Mouse (Mus musculus) stomach, embryonic 15.5 days (tissue): ENCODE results near the gene Taf1c. TPM values are rescaled to one million over a fixed set of nuclear protein-coding genes. Genes with fewer than 3 reads are reported as not detected.

Experiments
- ATAC-seq: fragments of 200-750 bp; cut with Nextera tagmentation; 2 replicates; pipeline ENCODE4 v1.8.0; 2017; ENCODE audit warnings: low read depth, moderate number of reproducible peaks, moderate TSS enrichment; ENCODE audit not compliant: insufficient read depth, low FRiP score
- H3K27ac ChIP-seq: fragments of 300-500 bp; sonication (generic); 2 replicates; pipeline ENCODE4 v1.5.1; 2015; ENCODE audit warnings: mild to moderate bottlenecking, inconsistent platforms
- H3K27me3 ChIP-seq: fragments of 300-500 bp; sonication (generic); replicated peaks from 2 replicates; pipeline ENCODE4 v1.6.1; 2015; ENCODE audit warnings: inconsistent platforms
- H3K36me3 ChIP-seq: fragments of 300-500 bp; sonication (generic); 2 replicates; pipeline ENCODE4 v1.6.1; 2015; ENCODE audit warnings: inconsistent platforms
- H3K4me1 ChIP-seq: fragments of 300-500 bp; sonication (generic); 2 replicates; pipeline ENCODE4 v1.6.1; 2015; ENCODE audit warnings: inconsistent platforms
- H3K4me2 ChIP-seq: fragments of 300-500 bp; sonication (generic); 2 replicates; pipeline ENCODE4 v1.6.1; 2015; ENCODE audit warnings: mild to moderate bottlenecking, inconsistent platforms
- H3K4me3 ChIP-seq: fragments of 300-500 bp; sonication (generic); replicated peaks from 2 replicates; pipeline ENCODE4 v1.5.1; 2015; ENCODE audit warnings: inconsistent platforms
- H3K9ac ChIP-seq: fragments of 300-500 bp; sonication (generic); 2 replicates; pipeline ENCODE4 v1.6.1; 2015; ENCODE audit warnings: inconsistent platforms
- H3K9me3 ChIP-seq: fragments of 300-500 bp; sonication (generic); 2 replicates; pipeline ENCODE4 v1.6.1; 2016; ENCODE audit warnings: inconsistent platforms
- WGBS: fragments of 180-500 bp; shearing (Covaris S2); methylation state at CpG from one replicate; pipeline ENCODE4 v1.1.7; 2015; 5-methylcytosine and 5-hydroxymethylcytosine counted together
- polyA plus RNA-seq: library from polyadenylated mRNA; unstranded; fragments of >200 nt; fragmentation: Nextera tagmentation; extraction: Ambion mirVana; gene quantifications from 2 replicates; pipeline ENCODE4 v1.2.1, GENCODE M21; 2015

Gene Taf1c
- polyA plus RNA-seq, 1 experiment from 2014 or later: 9.7 TPM

DNA sequence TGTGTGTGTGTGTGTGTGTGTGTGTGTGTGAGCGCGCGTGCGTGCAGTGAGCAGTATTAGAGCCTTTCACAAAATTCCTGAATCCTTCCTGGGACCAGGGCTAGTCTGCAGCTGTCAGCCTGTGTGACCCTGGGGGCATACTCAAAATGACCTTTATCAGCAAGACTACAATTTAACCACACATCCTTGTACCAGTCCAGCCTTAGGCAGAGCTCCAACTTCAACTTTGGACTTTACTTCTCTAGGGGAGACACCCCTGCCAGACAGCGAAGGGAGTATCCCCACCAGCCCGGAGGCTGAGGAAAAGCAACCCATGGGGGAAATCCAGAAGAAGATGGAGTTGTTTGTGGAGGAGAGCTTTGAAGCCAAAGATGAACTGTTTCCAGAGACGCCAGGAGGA lies 13.6 kb downstream of the Taf1c start:
- Histone ChIP-seq H3K27me3 (no peaks in the 10 kb centered on the region), H3K9me3 (no peaks in the 10 kb centered on the region), H3K9ac (no peak overlapping the region), H3K27ac (no peak overlapping the region), H3K4me1 (no peaks in the 10 kb centered on the region), H3K4me2 (no peak overlapping the region), H3K4me3 (no peak overlapping the region), H3K36me3 (no peaks in the 10 kb centered on the region)
- ATAC-seq: no peak
- 87% methylated on average over 7 of the region's 7 CpGs for WGBS

DNA sequence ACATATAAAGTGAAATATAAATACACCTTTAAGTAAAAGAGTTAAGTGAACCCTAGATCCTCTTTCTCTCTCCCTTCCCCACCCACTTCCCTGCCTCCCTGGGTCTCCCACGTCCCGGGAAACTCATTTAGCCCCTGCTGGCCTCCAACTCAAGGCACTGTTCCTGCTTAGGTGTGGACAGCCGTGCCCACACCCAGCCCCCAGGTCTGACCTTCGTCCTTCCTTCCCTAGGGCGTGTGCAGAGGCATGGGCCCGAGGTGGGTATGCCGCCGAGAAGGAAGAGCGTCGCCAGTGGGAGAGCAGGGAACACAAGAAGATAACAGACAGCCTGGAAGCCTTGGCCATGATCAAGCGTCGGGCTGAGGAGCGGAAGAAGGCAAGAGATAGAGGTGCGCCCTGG lies 14.7 kb downstream of the Taf1c start:
- 66% methylated on average over 14 of the region's 14 CpGs for WGBS
- H3K27ac ChIP-seq: no peak overlapping the region
- H3K36me3 ChIP-seq: no peaks in the 10 kb centered on the region
- no peak overlapping the region for H3K4me3 ChIP-seq
- ATAC-seq: peak; percentile 55
- H3K27me3 ChIP-seq: no peaks in the 10 kb centered on the region
- no peak overlapping the region for H3K4me2 ChIP-seq
- no peaks in the 10 kb centered on the region for H3K9me3 ChIP-seq
- H3K4me1 ChIP-seq: 0 out of 2 replicates have a peak, but pooled peaks cover 4% of the 10 kb centered on the region
- no peak overlapping the region for H3K9ac ChIP-seq

DNA sequence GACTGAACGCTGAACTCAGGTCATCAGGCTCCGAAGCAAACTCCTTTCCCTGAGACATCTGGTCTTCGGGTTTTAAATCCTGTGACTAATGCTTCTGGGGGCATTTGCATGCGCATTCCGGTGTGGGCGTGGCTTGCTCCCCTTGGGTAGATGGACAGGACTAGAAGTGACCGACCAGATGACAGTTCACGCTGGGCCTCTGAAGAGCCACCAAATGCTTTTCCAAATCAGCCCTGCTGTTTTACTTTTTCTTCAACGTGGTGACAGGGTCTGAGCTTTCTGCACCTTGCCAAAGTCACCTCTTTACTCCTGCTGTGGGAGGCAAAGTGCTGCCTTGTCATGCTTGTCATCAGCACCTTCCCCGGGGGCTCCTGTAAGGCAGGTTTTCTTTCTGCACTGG lies 16.2 kb downstream of the Taf1c start:
- H3K9me3 ChIP-seq: no peaks in the 10 kb centered on the region
- H3K9ac ChIP-seq: no peak overlapping the region
- H3K36me3 ChIP-seq: no peaks in the 10 kb centered on the region
- no peak for ATAC-seq
- H3K4me2 ChIP-seq: no peak overlapping the region
- H3K4me1 ChIP-seq: 0 out of 2 replicates have a peak, but pooled peaks cover 4% of the 10 kb centered on the region
- H3K4me3 ChIP-seq: no peak overlapping the region
- H3K27me3 ChIP-seq: no peaks in the 10 kb centered on the region
- 28% methylated on average over 10 of the region's 10 CpGs for WGBS
- no peak overlapping the region for H3K27ac ChIP-seq

DNA sequence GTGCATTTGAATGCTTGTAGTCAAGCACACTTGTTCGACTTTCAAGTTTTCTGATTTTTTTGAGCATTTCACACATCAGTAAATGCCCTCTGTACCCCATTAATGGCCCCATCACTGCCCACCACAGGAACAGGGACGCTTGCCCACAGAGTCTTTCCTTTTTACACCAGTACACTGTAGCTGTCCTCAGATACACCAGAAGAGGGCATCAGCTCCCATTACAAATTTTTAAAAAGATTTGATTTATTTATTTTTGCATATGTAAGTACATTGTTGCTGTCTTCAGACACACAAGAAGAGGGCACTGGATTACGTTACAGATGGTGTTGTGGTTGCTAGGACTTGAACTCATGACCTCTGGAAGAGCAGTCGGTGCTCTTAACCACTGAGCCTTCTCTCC lies 16.7 kb downstream of the Taf1c start:
- H3K4me2 ChIP-seq: no peak overlapping the region
- ATAC-seq: no peak
- H3K4me3 ChIP-seq: no peak overlapping the region
- H3K27ac ChIP-seq: no peak overlapping the region
- H3K9me3 ChIP-seq: no peaks in the 10 kb centered on the region
- H3K36me3 ChIP-seq: no peaks in the 10 kb centered on the region
- no peaks in the 10 kb centered on the region for H3K27me3 ChIP-seq
- no peak overlapping the region for H3K9ac ChIP-seq
- 0 out of 2 replicates have a peak, but pooled peaks cover 4% of the 10 kb centered on the region for H3K4me1 ChIP-seq
- 67% methylated on average over 4 of the region's 4 CpGs for WGBS

DNA sequence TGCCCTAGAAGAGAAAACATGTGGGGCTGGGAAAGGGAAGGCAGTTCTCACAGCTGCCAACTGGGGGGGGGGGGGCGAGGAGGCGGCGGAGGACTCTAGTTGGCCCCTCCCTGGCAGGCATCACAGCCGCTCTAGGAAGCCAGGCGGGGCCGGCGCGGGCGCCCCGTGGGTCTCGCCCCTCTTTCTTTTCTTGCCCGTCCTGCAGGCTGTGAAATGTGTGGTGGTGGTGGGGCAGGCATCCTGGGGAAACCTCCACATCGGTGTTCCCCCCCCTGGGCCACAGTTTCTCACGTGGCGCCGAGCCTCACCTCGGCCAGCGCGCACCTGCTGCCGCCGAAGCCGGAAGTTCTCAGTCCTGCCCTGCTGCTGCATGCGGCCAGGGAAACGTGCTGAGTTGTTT lies 19.1 kb downstream of the Taf1c start:
- H3K36me3 ChIP-seq: no peaks in the 10 kb centered on the region
- peak overlapping the region; percentile 34 for H3K4me3 ChIP-seq
- 14% methylated on average over 24 of the region's 24 CpGs for WGBS
- H3K4me2 ChIP-seq: peak overlapping the region; percentile 60
- H3K27ac ChIP-seq: no peak overlapping the region
- H3K4me1 ChIP-seq: 0 out of 2 replicates have a peak, but pooled peaks cover 4% of the 10 kb centered on the region
- peak overlapping the region; percentile 22; the same call in 1 of the 2 replicates for H3K9ac ChIP-seq
- H3K27me3 ChIP-seq: no peaks in the 10 kb centered on the region
- peak; percentile 57; the same call in 1 of the 2 replicates for ATAC-seq
- no peaks in the 10 kb centered on the region for H3K9me3 ChIP-seq

DNA sequence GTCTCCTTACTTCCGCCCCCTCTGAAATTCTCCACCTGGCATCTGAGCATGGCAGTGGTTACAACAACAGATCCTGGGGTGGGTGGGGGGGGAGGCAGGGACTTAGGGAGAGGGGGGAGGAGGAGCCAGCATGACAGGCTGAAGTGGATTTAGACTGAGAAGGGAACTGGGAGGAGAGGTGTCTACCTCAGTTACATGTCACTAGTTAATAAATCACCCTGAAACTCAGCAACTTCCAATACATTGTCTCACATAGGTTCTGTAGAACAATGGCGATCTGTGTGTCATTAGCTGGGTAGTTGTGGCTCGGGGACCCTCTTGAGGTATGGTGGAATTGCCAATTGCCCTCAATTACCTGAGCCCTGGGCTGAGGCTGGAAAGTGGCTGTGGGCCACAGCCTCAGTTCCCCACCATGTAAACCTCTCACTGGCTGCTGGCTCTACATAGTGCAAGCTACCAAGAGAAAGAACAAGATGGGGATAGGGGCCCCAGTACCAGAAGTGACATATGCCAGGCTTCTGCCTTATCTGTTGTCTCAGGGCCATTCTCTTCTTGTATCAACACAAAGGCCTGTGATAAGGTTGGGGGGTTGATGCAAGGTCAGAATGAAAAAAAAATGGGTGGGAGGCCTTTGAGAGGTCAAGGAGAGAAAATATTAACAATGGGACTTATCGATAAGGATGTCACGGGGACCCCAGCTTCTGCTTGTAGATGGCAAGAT lies 24.4 kb downstream of the Taf1c start:
- Histone ChIP-seq H3K27me3 (peaks cover 3% of the 10 kb centered on the region; the same call in 1 of the 2 replicates), H3K36me3 (no peaks in the 10 kb centered on the region), H3K27ac (no peak overlapping the region), H3K9ac (no peak overlapping the region), H3K9me3 (no peaks in the 10 kb centered on the region), H3K4me2 (no peak overlapping the region), H3K4me3 (no peak overlapping the region), H3K4me1 (peaks cover under 1% of the 10 kb centered on the region; the same call in 1 of the 2 replicates)
- no peak for ATAC-seq
- WGBS: 60% methylated on average over 5 of the region's 5 CpGs

DNA sequence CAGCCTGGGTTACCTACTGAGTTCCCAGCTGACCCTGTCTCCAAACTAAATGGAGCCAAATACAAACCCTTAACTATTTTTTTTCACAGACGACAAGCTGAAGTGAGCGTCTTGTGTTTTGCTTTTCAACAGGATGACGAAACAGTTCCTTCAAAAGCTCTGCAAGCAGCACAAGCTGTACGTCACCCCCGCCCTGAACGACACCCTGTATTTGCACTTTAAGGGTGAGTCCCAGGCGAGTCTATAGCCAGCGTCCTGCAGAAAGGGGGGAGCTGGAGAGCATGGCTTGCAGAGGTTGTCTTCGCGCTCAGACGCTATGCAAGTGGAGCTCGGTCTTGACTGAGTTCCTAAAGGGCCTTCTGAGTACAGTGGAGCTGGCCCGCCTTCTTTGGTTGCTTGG lies 25.9 kb downstream of the Taf1c start:
- Histone ChIP-seq H3K4me2 (no peak overlapping the region), H3K27me3 (peaks cover 3% of the 10 kb centered on the region; the same call in 1 of the 2 replicates), H3K4me3 (no peak overlapping the region), H3K9me3 (no peaks in the 10 kb centered on the region), H3K36me3 (no peaks in the 10 kb centered on the region), H3K4me1 (peaks cover 9% of the 10 kb centered on the region), H3K27ac (no peak overlapping the region), H3K9ac (no peak overlapping the region)
- no peak for ATAC-seq
- 32% methylated on average over 13 of the region's 13 CpGs for WGBS

DNA sequence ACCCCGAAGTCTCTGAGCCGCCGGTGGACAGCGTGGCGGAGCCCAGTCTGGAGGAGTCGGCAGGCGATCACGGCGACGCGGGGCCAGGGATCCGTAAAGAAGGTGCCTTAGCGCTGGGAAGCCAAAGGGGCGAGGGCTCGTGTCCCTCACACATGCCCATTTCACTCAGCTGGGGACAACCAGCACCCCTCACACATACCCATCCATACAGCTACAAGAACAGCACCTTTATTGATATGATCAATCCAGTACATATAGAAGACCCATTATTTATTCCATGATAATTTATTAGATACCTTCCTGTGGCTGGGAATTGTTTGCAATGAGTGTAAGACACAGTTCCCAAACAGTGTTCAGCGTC lies 29.7 kb downstream of the Taf1c start:
- no peaks in the 10 kb centered on the region for H3K9me3 ChIP-seq
- H3K4me2 ChIP-seq: peak overlapping the region; percentile 96
- H3K27ac ChIP-seq: no peak overlapping the region
- H3K27me3 ChIP-seq: peaks cover 3% of the 10 kb centered on the region; the same call in 1 of the 2 replicates
- peak; percentile 2; the same call in 1 of the 2 replicates for ATAC-seq
- 1% methylated on average over 16 of the region's 16 CpGs for WGBS
- H3K9ac ChIP-seq: peak overlapping the region; percentile 60; the same call in 1 of the 2 replicates
- no peaks in the 10 kb centered on the region for H3K36me3 ChIP-seq
- peak overlapping the region; percentile 68 for H3K4me3 ChIP-seq
- peaks cover 19% of the 10 kb centered on the region for H3K4me1 ChIP-seq

DNA sequence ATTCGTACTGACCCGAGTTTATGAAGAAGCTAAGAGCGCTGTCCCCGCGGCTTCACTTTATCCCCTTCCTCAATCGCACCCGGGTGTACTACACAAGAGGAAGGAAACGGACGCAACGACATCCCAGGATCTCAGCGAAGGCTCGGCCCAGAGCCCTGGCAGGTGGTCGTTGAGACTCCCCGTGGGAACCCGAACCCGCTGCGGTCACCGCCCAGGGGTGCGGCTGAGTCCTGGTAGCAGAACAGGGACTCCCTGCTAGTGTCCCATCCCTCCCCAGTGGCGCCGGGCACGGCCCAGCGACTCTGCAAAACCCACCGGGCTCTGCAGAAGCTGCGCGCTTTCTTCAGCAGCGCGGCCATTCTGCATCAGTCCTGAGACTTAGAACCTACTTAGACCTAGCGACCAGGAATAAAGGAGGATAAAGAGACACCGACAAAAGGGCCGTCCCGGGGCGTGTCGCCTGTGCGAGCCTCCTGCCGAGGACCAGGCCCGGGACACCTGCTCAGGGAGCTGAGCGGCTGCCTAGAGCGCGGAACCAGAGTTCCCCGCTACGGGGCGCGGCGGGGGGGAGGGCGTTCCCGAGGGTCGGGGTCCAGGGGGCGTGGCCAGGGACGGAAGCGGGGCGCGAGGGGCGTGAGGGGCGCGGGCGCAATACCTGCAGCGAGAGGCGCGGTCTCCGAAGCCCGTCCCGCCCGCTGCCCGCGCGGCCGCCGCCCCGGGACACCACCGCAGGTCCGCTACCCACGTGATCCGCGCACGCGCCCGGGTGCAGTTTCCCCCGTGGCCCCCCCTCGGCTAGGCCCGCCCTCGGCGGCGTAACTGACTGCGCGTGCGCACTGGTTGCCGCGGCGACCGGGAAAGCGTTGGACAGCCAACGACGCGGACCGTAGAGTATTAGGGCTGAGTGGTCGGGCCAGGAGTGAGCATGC lies 30.3 kb downstream of the Taf1c start, which contains the start of the genes Hsdl1 and Dnaaf1:
Gene Hsdl1 (minus strand): TSS at position 747 of the 929 bp plus-strand sequence.
Gene Dnaaf1 (plus strand): TSS at position 799 of the 929 bp plus-strand sequence.
- H3K4me1 ChIP-seq: peaks cover 19% of the 10 kb centered on the region
- under 1% methylated on average over 89 of the region's 97 CpGs for WGBS
- ATAC-seq: peak; percentile 82
- peak within 1 kb of the TSS; percentile 60 for H3K9ac ChIP-seq
- no peaks in the 10 kb centered on the region for H3K36me3 ChIP-seq
- H3K27me3 ChIP-seq: peaks cover 3% of the 10 kb centered on the region; the same call in 1 of the 2 replicates
- peak within 1 kb of the TSS; percentile 68 for H3K4me3 ChIP-seq
- H3K27ac ChIP-seq: peak within 1 kb of the TSS; percentile 49
- no peaks in the 10 kb centered on the region for H3K9me3 ChIP-seq
- H3K4me2 ChIP-seq: peak within 1 kb of the TSS; percentile 96

DNA sequence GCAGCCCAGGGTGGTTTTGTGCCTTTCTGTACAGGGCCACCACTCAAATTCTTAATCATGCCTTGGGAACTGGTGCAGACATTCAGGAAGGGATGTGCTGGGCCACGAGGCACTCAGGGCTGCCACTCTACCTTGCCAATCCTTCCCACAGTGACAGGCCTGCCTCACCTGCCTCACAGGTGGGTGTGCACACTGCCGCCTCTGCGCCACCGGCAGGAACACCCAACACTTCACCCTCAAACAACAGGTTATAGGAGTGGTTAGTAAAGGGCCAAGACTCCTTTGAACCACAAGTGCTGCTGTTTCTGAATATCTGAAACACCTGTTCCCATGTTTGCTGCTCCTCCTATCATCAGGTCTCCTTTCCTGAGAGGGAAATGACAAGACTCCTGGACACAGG lies 32.6 kb downstream of the Taf1c start:
- no peak for ATAC-seq
- Histone ChIP-seq H3K36me3 (no peaks in the 10 kb centered on the region), H3K27ac (peak overlapping the region; percentile 23; the same call in 1 of the 2 replicates), H3K27me3 (peaks cover 3% of the 10 kb centered on the region; the same call in 1 of the 2 replicates), H3K4me2 (no peak overlapping the region), H3K4me3 (no peak overlapping the region), H3K9ac (no peak overlapping the region), H3K4me1 (peaks cover 19% of the 10 kb centered on the region), H3K9me3 (no peaks in the 10 kb centered on the region)
- 70% methylated on average over 4 of the region's 4 CpGs for WGBS

DNA sequence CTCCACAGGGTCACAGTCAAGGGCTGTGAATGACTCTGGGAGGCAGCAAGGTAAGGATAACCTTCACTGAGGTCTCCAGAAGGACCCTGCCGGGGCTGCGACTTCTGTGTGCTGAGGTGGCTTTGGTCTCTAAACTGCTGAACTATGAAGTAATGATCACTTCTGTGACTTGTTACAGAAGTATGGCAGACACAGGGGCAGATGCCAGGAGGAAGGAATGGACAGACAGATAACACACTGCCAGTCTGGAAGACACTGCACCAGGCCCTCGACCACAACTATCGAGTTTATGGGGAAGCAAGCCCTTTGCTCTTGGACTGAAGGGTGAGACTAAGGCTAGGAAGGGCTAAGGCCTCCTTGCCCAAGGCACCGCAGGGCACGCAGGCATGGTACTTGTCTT lies 33.9 kb downstream of the Taf1c start:
- 80% methylated on average over 6 of the region's 6 CpGs for WGBS
- no peak overlapping the region for H3K9ac ChIP-seq
- ATAC-seq: no peak
- 0 out of 2 replicates have a peak, but pooled peaks cover 5% of the 10 kb centered on the region for H3K36me3 ChIP-seq
- no peaks in the 10 kb centered on the region; the same call in 1 of the 2 replicates for H3K27me3 ChIP-seq
- H3K4me3 ChIP-seq: no peak overlapping the region
- H3K9me3 ChIP-seq: no peaks in the 10 kb centered on the region
- H3K4me2 ChIP-seq: no peak overlapping the region
- peaks cover 19% of the 10 kb centered on the region for H3K4me1 ChIP-seq
- no peak overlapping the region for H3K27ac ChIP-seq
